Comparison of ENCODE assay signal across 8 mouse cellular contexts in the genomic region with DNA sequence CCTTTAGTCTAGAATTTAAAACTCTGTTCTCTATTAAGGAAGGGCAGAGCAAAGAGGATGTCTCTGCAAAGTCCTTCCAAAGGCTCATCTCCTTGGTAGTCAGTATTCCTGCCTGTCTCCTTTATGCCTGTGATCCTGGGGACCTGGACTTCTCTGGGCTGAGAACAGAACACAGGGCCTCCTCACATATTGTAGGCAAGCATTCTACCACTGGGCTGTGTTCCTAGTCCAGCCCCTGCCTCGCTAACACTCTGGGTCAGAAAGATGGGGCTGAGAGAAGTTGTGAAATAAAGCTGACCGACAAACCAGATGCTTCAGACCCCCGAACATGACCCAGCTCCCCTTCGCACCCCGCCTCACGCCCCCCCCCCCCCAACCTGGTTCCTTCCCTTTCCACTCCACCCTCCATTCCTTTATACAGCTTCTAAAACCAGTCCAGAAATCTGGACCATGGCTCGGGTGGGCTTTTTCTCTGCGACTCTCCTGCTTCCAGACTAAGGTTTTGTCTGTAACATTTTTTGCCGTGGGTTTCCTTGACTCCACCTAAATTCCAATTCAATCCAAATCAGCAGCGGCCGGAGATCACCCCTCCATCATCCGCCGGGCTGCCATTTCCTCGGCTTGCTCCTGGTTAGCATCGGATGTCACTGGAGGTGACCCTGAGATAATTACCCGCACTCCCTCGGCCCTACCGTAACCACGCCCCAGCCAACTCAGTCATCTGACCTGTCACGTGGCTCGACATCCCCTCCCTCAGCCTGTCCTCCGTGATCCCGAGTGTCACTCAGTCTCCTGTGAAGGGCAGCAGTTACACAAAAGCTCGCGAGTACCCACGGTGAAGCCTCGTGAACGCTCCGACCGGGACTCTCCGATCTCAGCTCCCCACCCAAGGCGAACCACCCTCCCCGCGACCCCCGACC.
A peak's percentile ranks its signal among the peaks of the same experiment; 100 is the strongest.
DNase-seq lines count a peak whose midpoint lies in the region; ATAC-seq and TF ChIP-seq lines count a peak whose summit lies in the region.

No protein-coding gene starts in this region.

- peak overlapping the region; percentile 45 for H3K4me3 ChIP-seq in cortical plate, adult 2 months (ENCODE audit: insufficient read depth, low read length)
- peak overlapping the region; percentile 56 for H3K4me3 ChIP-seq in hindbrain, embryonic 16.5 days (ENCODE audit: low read length)
- H3K4me3 ChIP-seq in lung, embryonic 16.5 days (ENCODE audit: low read length) = peak overlapping the region; percentile 57

- TF ChIP-seq POLR2A in cortical plate, adult 2 months (IDR thresholded peaks at IDR 0.05; ENCODE audit: extremely low read depth, insufficient read depth, low read length) = peak; percentile 82; the same call in 1 of the 2 replicates

- 2% methylated on average over 35 of the region's 35 CpGs for WGBS in hindbrain, embryonic 16.5 days
- WGBS in lung, embryonic 16.5 days = 3% methylated on average over 35 of the region's 35 CpGs

- H3K4me2 ChIP-seq in hindbrain, embryonic 16.5 days (ENCODE audit: low read length) = peak overlapping the region; percentile 60
- H3K4me2 ChIP-seq in lung, embryonic 16.5 days (ENCODE audit: low read depth, low read length) = peak overlapping the region; percentile 69

- no peaks in the 10 kb centered on the region for H3K9me3 ChIP-seq in hindbrain, embryonic 16.5 days (ENCODE audit: control insufficient read depth, low read length)
- 0 out of 2 replicates have a peak, but pooled peaks cover 2% of the 10 kb centered on the region for H3K9me3 ChIP-seq in lung, embryonic 16.5 days (ENCODE audit: control insufficient read depth, low read length)

- peaks cover 2% of the 10 kb centered on the region; the same call in 1 of the 2 replicates for H3K4me1 ChIP-seq in cortical plate, adult 2 months (ENCODE audit: control insufficient read depth, insufficient read depth, low read length)
- H3K4me1 ChIP-seq in hindbrain, embryonic 16.5 days (ENCODE audit: control insufficient read depth, insufficient read depth, low read depth, low read length) = peaks cover 7% of the 10 kb centered on the region
- 0 out of 2 replicates have a peak, but pooled peaks cover 4% of the 10 kb centered on the region for H3K4me1 ChIP-seq in lung, embryonic 16.5 days (replicated peaks; ENCODE audit: control insufficient read depth, insufficient read depth, low read length)

- H3K27me3 ChIP-seq in hindbrain, embryonic 16.5 days (replicated peaks; ENCODE audit: control insufficient read depth, insufficient read depth, low read length) = no peaks in the 10 kb centered on the region
- no peaks in the 10 kb centered on the region for H3K27me3 ChIP-seq in lung, embryonic 16.5 days (ENCODE audit: control insufficient read depth, insufficient read depth, low read depth, low read length)

- no peaks in the 10 kb centered on the region for H3K36me3 ChIP-seq in hindbrain, embryonic 16.5 days (ENCODE audit: control insufficient read depth, insufficient read depth, low read length)
- no peaks in the 10 kb centered on the region for H3K36me3 ChIP-seq in lung, embryonic 16.5 days (ENCODE audit: control insufficient read depth, insufficient read depth, low read length)

- peak overlapping the region; percentile 71 for H3K9ac ChIP-seq in hindbrain, embryonic 16.5 days (ENCODE audit: low read depth, low read length)
- H3K9ac ChIP-seq in lung, embryonic 16.5 days (ENCODE audit: low read length) = peak overlapping the region; percentile 64

- ATAC-seq in hindbrain, embryonic 16.5 days = peak; percentile 96
- ATAC-seq in lung, embryonic 16.5 days (ENCODE audit: low read depth) = peak; percentile 95
- ATAC-seq in erythroblast, adult 5-6 weeks (replicated peaks; ENCODE audit: low FRiP score, poor library complexity, severe bottlenecking) = no peak

- no peak overlapping the region for H3K27ac ChIP-seq in cortical plate, adult 2 months (ENCODE audit: insufficient read depth, low read length)
- peak overlapping the region; percentile 67 for H3K27ac ChIP-seq in hindbrain, embryonic 16.5 days (ENCODE audit: low read depth, low read length)
- 0 out of 2 replicates have a peak overlapping the region, but pooled peaks have one; percentile 20 for H3K27ac ChIP-seq in lung, embryonic 16.5 days (ENCODE audit: low read length)

- peak; percentile 83 for DNase-seq in ZHBTc4 (ENCODE audit: low read depth, low spot score)
- DNase-seq in gastrocnemius, postnatal 10 days = peak; percentile 62
- DNase-seq in layer of hippocampus, postnatal 36 days = peak; percentile 57 to 69
- peak; percentile 90 for DNase-seq in retina, postnatal 1 day

- TF ChIP-seq CTCF in cortical plate, adult 2 months (IDR thresholded peaks at IDR 0.05; ENCODE audit: extremely low read depth, insufficient read depth, low read length) = no peak
